Mouse (Mus musculus) megakaryocyte-erythroid progenitor cell, adult 5 weeks (primary cell): ENCODE results near the gene 6030458C11Rik. TPM values are rescaled to one million over a fixed set of nuclear protein-coding genes. Genes with fewer than 3 reads are reported as not detected.

Experiments used
- polyA plus RNA-seq: library from polyadenylated mRNA; stranded (reverse); fragments of >175 nt; gene quantifications from 2 replicates; pipeline ENCODE4 v1.2.3, GENCODE M21; 2012

Gene 6030458C11Rik
- polyA plus RNA-seq, result 3.9 and 5.5 TPM in 2 replicates

DNA sequence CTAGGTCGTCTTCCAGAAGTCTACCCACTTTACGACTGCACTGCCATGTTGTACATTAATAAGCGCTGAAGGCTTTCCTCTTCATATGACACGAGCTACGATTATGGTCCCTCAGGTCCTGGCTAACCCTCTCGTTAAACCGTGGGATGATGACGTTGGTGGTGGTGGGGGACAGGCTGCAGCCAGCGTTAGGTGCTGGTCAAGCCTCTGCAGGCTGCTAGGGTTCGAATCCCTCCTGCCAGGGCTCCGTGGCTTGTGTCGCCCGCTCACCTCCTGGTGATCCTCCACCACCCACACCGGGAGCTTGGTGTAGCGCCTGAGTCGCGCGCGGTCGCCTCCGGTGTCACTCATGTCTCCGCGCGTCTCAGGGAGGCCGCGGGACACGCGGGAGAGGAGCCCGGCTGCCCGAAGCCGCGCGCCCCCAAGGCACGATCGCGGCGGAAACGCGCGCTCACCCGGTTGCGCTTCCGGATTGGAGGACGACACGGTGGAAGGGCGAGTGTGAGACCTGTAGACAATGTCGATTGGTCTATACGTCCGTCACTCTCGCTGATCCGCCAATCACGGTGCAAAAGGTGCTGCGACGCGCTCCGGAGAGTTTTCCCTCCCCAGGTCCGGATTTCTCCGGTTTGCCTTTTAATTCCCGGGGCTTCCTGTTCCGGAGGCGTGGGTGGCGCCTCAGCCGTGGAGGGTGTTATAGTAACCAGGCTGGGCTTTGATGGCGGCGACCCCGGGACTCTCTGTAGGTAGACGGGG lies at the start of gene 6030458C11Rik, which contains the start of gene Drosha:
6030458C11Rik (minus strand) TSS at position 453 of the 756 bp plus-strand sequence.
Drosha (plus strand) TSS at position 619 of the 756 bp plus-strand sequence.

Other genes with a start within 250 kb of the 6030458C11Rik start
- gene Pdzd2, start 84.7 kb downstream of the 6030458C11Rik start, polyA plus RNA-seq, result 0.29 and 0.51 TPM in 2 replicates
- 152 and 167 TPM in 2 replicates for gene Drosha, start 166 bp upstream of the 6030458C11Rik start, polyA plus RNA-seq